Mouse (Mus musculus) ES-E14 (cell line): Measurements from ENCODE around the gene Ppef2. TPM values are rescaled to one million over a fixed set of nuclear protein-coding genes. Genes with fewer than 3 reads are reported as not detected.

Experiments
- DNase-seq: peaks from one replicate; pipeline ENCODE4 v3.0.0-alpha.2; 2013; ENCODE audit warnings: low read depth, low spot score
- H3K27ac ChIP-seq: 2 replicates; pipeline ENCODE4 v1.5.1; 2012; ENCODE audit warnings: low read depth, mild to moderate bottlenecking, low read length, moderate library complexity, mixed read lengths; ENCODE audit not compliant: poor library complexity, insufficient read depth, severe bottlenecking
- H3K36me3 ChIP-seq: 2 replicates; pipeline ENCODE4 v1.6.1; 2012; ENCODE audit warnings: mild to moderate bottlenecking, low read length, moderate library complexity, mixed read lengths; ENCODE audit not compliant: control insufficient read depth, poor library complexity, insufficient read depth, severe bottlenecking
- H3K4me1 ChIP-seq, 2 experiments: fragments of 150-350 bp in 1 of 2; sonication (generic) in 1 of 2; 2 replicates each; pipeline ENCODE4 v1.6.1; 2012; ENCODE audit warnings: low read length in 2 of 2, mild to moderate bottlenecking in 1 of 2, mixed read lengths in 1 of 2; ENCODE audit not compliant: control insufficient read depth in 2 of 2, insufficient read depth in 2 of 2, poor library complexity in 1 of 2
- H3K4me3 ChIP-seq, 2 experiments: fragments of 150-350 bp in 1 of 2; sonication (generic) in 1 of 2; 2 replicates each; pipeline ENCODE4 v1.5.1; 2012; ENCODE audit warnings: low read length in 2 of 2, low read depth in 1 of 2, mild to moderate bottlenecking in 1 of 2, mixed read lengths in 1 of 2; ENCODE audit not compliant: insufficient read depth in 1 of 2, poor library complexity in 1 of 2, severe bottlenecking in 1 of 2
- H3K9ac ChIP-seq: 2 replicates; pipeline ENCODE4 v1.6.1; 2012; ENCODE audit warnings: low read depth, mild to moderate bottlenecking, low read length, mixed read lengths; ENCODE audit not compliant: poor library complexity, insufficient read depth, severe bottlenecking
- H3K9me3 ChIP-seq: fragments of 150-350 bp; sonication (generic); 2 replicates; pipeline ENCODE4 v1.6.1; 2012; ENCODE audit warnings: low read depth, mild to moderate bottlenecking, low read length; ENCODE audit not compliant: control insufficient read depth, insufficient read depth
- CHD2 ChIP-seq: IDR thresholded peaks from 2 replicates; pipeline ENCODE4 v1.6.1; 2014; ENCODE audit warnings: mild to moderate bottlenecking, low read depth, low read length, inconsistent platforms
- HCFC1 ChIP-seq: IDR thresholded peaks from 2 replicates; pipeline ENCODE4 v1.6.1; 2012; ENCODE audit warnings: low read length, inconsistent platforms, borderline replicate concordance; ENCODE audit not compliant: insufficient read depth
- MAFK ChIP-seq: IDR thresholded peaks from 2 replicates; pipeline ENCODE4 v1.6.1; 2014; ENCODE audit warnings: mild to moderate bottlenecking, low read depth, low read length, inconsistent platforms; ENCODE audit not compliant: insufficient read depth
- ZC3H11A ChIP-seq: IDR thresholded peaks from 2 replicates; pipeline ENCODE4 v1.6.1; 2012; ENCODE audit warnings: low read depth, mild to moderate bottlenecking, inconsistent platforms, low read length, borderline replicate concordance
- ZNF384 ChIP-seq: IDR thresholded peaks from 2 replicates; pipeline ENCODE4 v1.6.1; 2012; ENCODE audit warnings: low read depth, low read length, inconsistent platforms
- in situ Hi-C, 2 experiments: fragments of 600-800 bp; cut with MboI; formaldehyde crosslinking; loops; one replicate each; pipeline ENCODE4 v1.15.1; 2025; ENCODE audit warnings: low sequenced_read_pairs in 2 of 2, inconsistent platforms in 1 of 2; ENCODE audit not compliant: unreplicated experiment in 2 of 2
- total RNA-seq: library from RNA; depleted of rRNA; stranded (reverse); fragments of 300-350 nt; gene quantifications from 2 replicates; pipeline ENCODE4 v1.2.3, GENCODE M21; 2012

Gene Ppef2
- total RNA-seq, 1 experiment, result 3.3 TPM

DNA sequence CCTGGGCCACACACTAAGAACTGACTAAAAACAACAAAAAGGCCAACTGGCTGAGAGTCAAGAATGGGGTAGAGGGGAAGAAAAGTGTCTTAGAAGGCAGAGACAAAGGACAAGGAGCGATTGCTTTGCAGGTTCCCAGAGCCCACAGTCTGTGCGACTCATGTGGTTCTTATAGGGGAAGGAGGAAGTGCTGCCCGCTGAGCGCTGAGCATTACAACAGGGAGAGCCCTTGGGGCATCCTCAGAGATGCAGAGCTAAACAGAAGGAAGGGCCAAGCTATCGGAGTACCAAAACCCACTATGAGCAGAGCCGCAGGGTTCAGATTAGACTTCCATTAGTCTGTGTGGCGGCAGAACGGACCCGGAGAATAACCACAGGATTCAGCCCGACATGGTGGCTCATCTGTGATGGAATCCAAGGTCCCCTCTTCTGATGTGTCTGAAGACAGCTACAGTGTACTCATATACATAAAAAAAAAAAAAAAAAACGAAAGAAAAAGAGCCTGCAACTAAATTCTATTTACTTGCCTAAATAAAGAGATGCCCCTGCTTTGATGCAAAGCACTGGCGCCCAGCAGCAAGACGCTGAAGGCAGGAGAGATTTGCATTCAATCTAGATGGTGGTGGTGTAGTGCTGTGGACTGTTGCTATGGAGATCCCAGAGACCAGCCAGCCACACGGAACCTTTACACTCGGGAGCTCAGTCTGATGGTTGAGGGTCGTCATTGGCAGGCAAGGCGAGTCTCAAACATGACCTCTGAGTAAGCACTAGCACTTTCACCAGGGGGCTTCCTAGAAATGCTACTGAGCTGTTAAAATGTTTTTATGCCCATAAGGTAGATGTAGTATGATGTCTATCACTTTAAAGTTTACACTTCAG is 36.9 kb downstream of the Ppef2 start:
- TF ChIP-seq MAFK (no peak), ZNF384 (peak; percentile 22; the same call in 1 of the 2 replicates), ZC3H11A (no peak), CHD2 (no peak)
- Histone ChIP-seq H3K27ac (peak overlapping the region; percentile 82), H3K36me3 (no peaks in the 10 kb centered on the region), H3K4me3 (0 out of 4 replicates have a peak overlapping the region, but pooled peaks of 1 of the 2 experiments have one; percentile 11), H3K9ac (no peak overlapping the region), H3K4me1 (peaks cover 0 to 2% of the 10 kb centered on the region in 2 experiments; a peak in 1 of 4 replicates), H3K9me3 (no peaks in the 10 kb centered on the region)
- DNase-seq, result no peak
- in situ Hi-C loops, result no loop called here

DNA sequence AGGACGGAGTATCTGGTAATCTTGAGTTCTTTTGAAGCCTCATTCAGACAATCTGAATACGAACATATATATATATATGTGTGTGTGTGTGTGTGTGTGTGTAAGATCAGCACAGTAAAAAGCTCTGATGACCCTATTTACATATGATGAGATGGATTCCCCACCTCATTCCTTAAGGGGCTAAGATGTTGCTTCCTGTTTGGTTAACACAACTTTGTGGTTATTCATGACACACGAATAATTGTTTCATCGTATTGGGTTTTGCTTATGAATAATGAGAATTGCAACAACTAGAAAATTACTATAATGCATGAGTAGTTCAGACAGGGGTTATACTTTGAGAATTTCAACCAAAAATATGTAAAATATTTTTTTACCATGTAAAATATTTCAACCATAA is 40.8 kb downstream of the Ppef2 start, which contains the start of gene U90926:
Gene U90926 (minus strand): TSS at position 101 of the 400 bp plus-strand sequence.
- H3K36me3 ChIP-seq, result no peaks in the 10 kb centered on the region
- DNase-seq, result no peak
- no peaks in the 10 kb centered on the region for H3K9me3 ChIP-seq
- no peak within 1 kb of the TSS for H3K9ac ChIP-seq
- H3K27ac ChIP-seq, result no peak within 1 kb of the TSS
- in situ Hi-C loops, result no loop called here
- no peak within 1 kb of the TSS for H3K4me3 ChIP-seq
- peaks cover 0 to 2% of the 10 kb centered on the region in 2 experiments; a peak in 1 of 4 replicates for H3K4me1 ChIP-seq
- TF ChIP-seq HCFC1 (no peak), ZC3H11A (no peak), CHD2 (no peak), MAFK (no peak), ZNF384 (no peak)

DNA sequence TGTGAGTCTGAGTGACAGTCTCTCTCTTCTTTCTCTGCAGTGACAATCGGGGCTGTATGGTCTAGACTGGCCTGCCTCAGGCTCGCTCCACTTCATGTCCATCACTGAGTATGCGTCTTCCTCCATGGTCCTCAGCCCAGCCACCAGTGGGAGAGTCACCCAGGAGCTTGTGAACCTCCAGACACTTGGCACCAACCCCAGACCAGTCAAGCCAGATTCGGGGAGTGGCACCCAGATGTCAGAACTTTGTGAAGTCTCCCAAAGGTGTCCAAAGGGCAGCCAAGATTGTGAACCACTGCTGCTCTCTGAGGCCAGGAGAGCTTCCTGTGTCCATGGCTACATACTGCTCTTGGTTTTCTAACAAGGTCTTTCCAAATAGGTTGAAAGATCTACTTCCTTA is 43.8 kb downstream of the Ppef2 start:
- Histone ChIP-seq H3K9ac (no peak overlapping the region), H3K27ac (no peak overlapping the region), H3K36me3 (no peaks in the 10 kb centered on the region), H3K4me1 (0 out of 4 replicates have a peak, but pooled peaks cover 0 to under 1% of the 10 kb centered on the region in 2 experiments), H3K4me3 (no peak overlapping the region), H3K9me3 (no peaks in the 10 kb centered on the region)
- TF ChIP-seq ZNF384, result no peak
- TF ChIP-seq CHD2, result no peak
- TF ChIP-seq MAFK, result no peak
- no peak for TF ChIP-seq ZC3H11A
- no peak for TF ChIP-seq HCFC1
- in situ Hi-C loops, result no loop called here
- DNase-seq, result no peak

DNA sequence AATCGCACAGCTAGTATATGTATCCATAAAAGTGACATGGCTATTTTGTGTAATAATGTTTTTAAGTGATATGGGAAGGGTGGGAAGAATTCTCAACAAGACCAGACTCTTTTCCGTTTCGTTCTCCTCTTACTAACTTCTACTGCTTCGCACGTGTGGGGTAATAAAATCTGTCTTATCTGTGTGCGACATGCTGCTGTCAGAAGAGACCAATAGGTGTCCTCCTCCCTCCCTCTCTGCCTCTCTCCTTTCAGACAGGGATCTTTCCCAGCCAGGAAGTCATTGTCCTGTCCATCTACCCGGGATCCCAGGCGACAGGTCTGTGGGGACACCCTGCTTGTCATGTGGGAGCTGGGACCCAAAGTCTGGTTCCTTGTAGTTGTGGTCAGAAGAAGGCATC is 45.9 kb downstream of the Ppef2 start:
- in situ Hi-C loops, result no loop called here
- Histone ChIP-seq H3K9ac (no peak overlapping the region), H3K9me3 (no peaks in the 10 kb centered on the region), H3K4me3 (no peak overlapping the region), H3K36me3 (no peaks in the 10 kb centered on the region), H3K4me1 (no peaks in the 10 kb centered on the region), H3K27ac (no peak overlapping the region)
- DNase-seq, result no peak
- no peak for TF ChIP-seq HCFC1
- no peak for TF ChIP-seq CHD2
- no peak for TF ChIP-seq MAFK
- no peak for TF ChIP-seq ZNF384
- TF ChIP-seq ZC3H11A, result no peak
